Mouse (Mus musculus): Measurements from ENCODE around the gene Rnf40. TPM values are rescaled to one million over a fixed set of nuclear protein-coding genes. Genes with fewer than 3 reads are reported as not detected.

Rnf40 gene
- polyA plus RNA-seq, 1 experiment from 2014 or later: 51.1 TPM

- Histone ChIP-seq H3K4me2 (ENCODE audit: low read depth, low read length) (no peak overlapping the region), H3K27ac (ENCODE audit: low read length) (no peak overlapping the region), H3K27me3 (ENCODE audit: control insufficient read depth, insufficient read depth, low read depth, low read length) (no peaks in the 10 kb centered on the region), H3K9me3 (ENCODE audit: control insufficient read depth, low read length) (no peaks in the 10 kb centered on the region), H3K4me3 (ENCODE audit: low read length) (no peak overlapping the region), H3K36me3 (ENCODE audit: control insufficient read depth, insufficient read depth, low read length) (peaks cover 68% of the 10 kb centered on the region), H3K4me1 (replicated peaks; ENCODE audit: control insufficient read depth, insufficient read depth, low read length) (no peaks in the 10 kb centered on the region), H3K9ac (ENCODE audit: low read length) (no peak overlapping the region)
- ATAC-seq (ENCODE audit: low read depth): no peak
- WGBS: 94% methylated on average over 17 of the region's 17 CpGs
Measured at GRCm38 (mm10) chr7:127596747-127597146, 8.2 kb downstream of the Rnf40 start.

GRCm38 (mm10) chr7:127600612-127601011 lies 12.0 kb downstream of the Rnf40 start:
- H3K9ac ChIP-seq (ENCODE audit: low read length): no peak overlapping the region
- no peak for ATAC-seq (ENCODE audit: low read depth)
- H3K4me3 ChIP-seq (ENCODE audit: low read length): no peak overlapping the region
- H3K27me3 ChIP-seq (ENCODE audit: control insufficient read depth, insufficient read depth, low read depth, low read length): no peaks in the 10 kb centered on the region
- no peaks in the 10 kb centered on the region for H3K9me3 ChIP-seq (ENCODE audit: control insufficient read depth, low read length)
- H3K36me3 ChIP-seq (ENCODE audit: control insufficient read depth, insufficient read depth, low read length): peaks cover 44% of the 10 kb centered on the region
- no peaks in the 10 kb centered on the region for H3K4me1 ChIP-seq (replicated peaks; ENCODE audit: control insufficient read depth, insufficient read depth, low read length)
- no peak overlapping the region for H3K27ac ChIP-seq (ENCODE audit: low read length)
- 88% methylated on average over 7 of the region's 7 CpGs for WGBS
- H3K4me2 ChIP-seq (ENCODE audit: low read depth, low read length): no peak overlapping the region

GRCm38 (mm10) chr7:127601735-127602134 lies 13.2 kb downstream of the Rnf40 start:
- ATAC-seq (ENCODE audit: low read depth): no peak
- no peak overlapping the region for H3K4me3 ChIP-seq (ENCODE audit: low read length)
- peaks cover 33% of the 10 kb centered on the region for H3K36me3 ChIP-seq (ENCODE audit: control insufficient read depth, insufficient read depth, low read length)
- no peak overlapping the region for H3K9ac ChIP-seq (ENCODE audit: low read length)
- H3K27ac ChIP-seq (ENCODE audit: low read length): no peak overlapping the region
- 82% methylated on average over 4 of the region's 4 CpGs for WGBS
- no peak overlapping the region for H3K4me2 ChIP-seq (ENCODE audit: low read depth, low read length)
- no peaks in the 10 kb centered on the region for H3K27me3 ChIP-seq (ENCODE audit: control insufficient read depth, insufficient read depth, low read depth, low read length)
- no peaks in the 10 kb centered on the region; the same call in 1 of the 2 replicates for H3K4me1 ChIP-seq (replicated peaks; ENCODE audit: control insufficient read depth, insufficient read depth, low read length)
- H3K9me3 ChIP-seq (ENCODE audit: control insufficient read depth, low read length): no peaks in the 10 kb centered on the region

- no peak overlapping the region for H3K27ac ChIP-seq (ENCODE audit: low read length)
- H3K9ac ChIP-seq (ENCODE audit: low read length): no peak overlapping the region
- 91% methylated on average over 2 of the region's 2 CpGs for WGBS
- no peak for ATAC-seq (ENCODE audit: low read depth)
- H3K27me3 ChIP-seq (ENCODE audit: control insufficient read depth, insufficient read depth, low read depth, low read length): no peaks in the 10 kb centered on the region
- H3K4me2 ChIP-seq (ENCODE audit: low read depth, low read length): no peak overlapping the region
- no peaks in the 10 kb centered on the region for H3K9me3 ChIP-seq (ENCODE audit: control insufficient read depth, low read length)
- H3K4me3 ChIP-seq (ENCODE audit: low read length): no peak overlapping the region
- peaks cover 29% of the 10 kb centered on the region for H3K36me3 ChIP-seq (ENCODE audit: control insufficient read depth, insufficient read depth, low read length)
- H3K4me1 ChIP-seq (replicated peaks; ENCODE audit: control insufficient read depth, insufficient read depth, low read length): peaks cover 2% of the 10 kb centered on the region; the same call in 1 of the 2 replicates
Measured at GRCm38 (mm10) chr7:127602903-127603302, 14.3 kb downstream of the Rnf40 start.

GRCm38 (mm10) chr7:127604256-127604655 lies 15.7 kb downstream of the Rnf40 start:
- 84% methylated on average over 10 of the region's 10 CpGs for WGBS

GRCm38 (mm10) chr7:127607150-127607549 lies 18.6 kb downstream of the Rnf40 start:
- Histone ChIP-seq H3K27me3 (ENCODE audit: control insufficient read depth, insufficient read depth, low read depth, low read length) (no peaks in the 10 kb centered on the region), H3K9me3 (ENCODE audit: control insufficient read depth, low read length) (peaks cover 9% of the 10 kb centered on the region), H3K4me3 (ENCODE audit: low read length) (no peak overlapping the region), H3K9ac (ENCODE audit: low read length) (no peak overlapping the region), H3K36me3 (ENCODE audit: control insufficient read depth, insufficient read depth, low read length) (peaks cover 45% of the 10 kb centered on the region), H3K4me1 (replicated peaks; ENCODE audit: control insufficient read depth, insufficient read depth, low read length) (peaks cover 2% of the 10 kb centered on the region; the same call in 1 of the 2 replicates), H3K4me2 (ENCODE audit: low read depth, low read length) (no peak overlapping the region), H3K27ac (ENCODE audit: low read length) (no peak overlapping the region)
- 60% methylated on average over 6 of the region's 6 CpGs for WGBS
- peak; percentile 73 for ATAC-seq (ENCODE audit: low read depth)

More at GRCm38 (mm10) chr7:127604256-127604655, 15.7 kb downstream of the Rnf40 start:
- peaks cover 35% of the 10 kb centered on the region for H3K36me3 ChIP-seq (ENCODE audit: control insufficient read depth, insufficient read depth, low read length)
- no peak overlapping the region for H3K4me2 ChIP-seq (ENCODE audit: low read depth, low read length)
- H3K27me3 ChIP-seq (ENCODE audit: control insufficient read depth, insufficient read depth, low read depth, low read length): no peaks in the 10 kb centered on the region
- H3K9me3 ChIP-seq (ENCODE audit: control insufficient read depth, low read length): no peaks in the 10 kb centered on the region
- H3K4me3 ChIP-seq (ENCODE audit: low read length): no peak overlapping the region
- H3K9ac ChIP-seq (ENCODE audit: low read length): no peak overlapping the region
- H3K27ac ChIP-seq (ENCODE audit: low read length): no peak overlapping the region
- peaks cover 2% of the 10 kb centered on the region; the same call in 1 of the 2 replicates for H3K4me1 ChIP-seq (replicated peaks; ENCODE audit: control insufficient read depth, insufficient read depth, low read length)
- ATAC-seq (ENCODE audit: low read depth): no peak

GRCm38 (mm10) chr7:127611011-127611410 lies 22.4 kb downstream of the Rnf40 start:
- Histone ChIP-seq H3K4me1 (replicated peaks; ENCODE audit: control insufficient read depth, insufficient read depth, low read length) (peaks cover 14% of the 10 kb centered on the region), H3K4me3 (ENCODE audit: low read length) (no peak overlapping the region), H3K27me3 (ENCODE audit: control insufficient read depth, insufficient read depth, low read depth, low read length) (no peaks in the 10 kb centered on the region), H3K4me2 (ENCODE audit: low read depth, low read length) (no peak overlapping the region), H3K36me3 (ENCODE audit: control insufficient read depth, insufficient read depth, low read length) (peaks cover 38% of the 10 kb centered on the region), H3K9ac (ENCODE audit: low read length) (no peak overlapping the region), H3K27ac (ENCODE audit: low read length) (no peak overlapping the region), H3K9me3 (ENCODE audit: control insufficient read depth, low read length) (peaks cover 10% of the 10 kb centered on the region)
- no peak for ATAC-seq (ENCODE audit: low read depth)
- 95% methylated on average over 29 of the region's 29 CpGs for WGBS

GRCm38 (mm10) chr7:127611561-127611960 lies 23.0 kb downstream of the Rnf40 start:
- Histone ChIP-seq H3K27ac (ENCODE audit: low read length) (no peak overlapping the region), H3K4me3 (ENCODE audit: low read length) (no peak overlapping the region), H3K9me3 (ENCODE audit: control insufficient read depth, low read length) (peaks cover 10% of the 10 kb centered on the region), H3K4me1 (replicated peaks; ENCODE audit: control insufficient read depth, insufficient read depth, low read length) (peaks cover 18% of the 10 kb centered on the region), H3K36me3 (ENCODE audit: control insufficient read depth, insufficient read depth, low read length) (peaks cover 38% of the 10 kb centered on the region), H3K4me2 (ENCODE audit: low read depth, low read length) (no peak overlapping the region), H3K27me3 (ENCODE audit: control insufficient read depth, insufficient read depth, low read depth, low read length) (no peaks in the 10 kb centered on the region), H3K9ac (ENCODE audit: low read length) (no peak overlapping the region)
- no peak for ATAC-seq (ENCODE audit: low read depth)
- WGBS: 95% methylated on average over 26 of the region's 26 CpGs

GRCm38 (mm10) chr7:127613501-127613900 lies 24.9 kb downstream of the Rnf40 start:
- 74% methylated on average over 8 of the region's 8 CpGs for WGBS
- ATAC-seq (ENCODE audit: low read depth): no peak
- peaks cover 35% of the 10 kb centered on the region for H3K36me3 ChIP-seq (ENCODE audit: control insufficient read depth, insufficient read depth, low read length)

GRCm38 (mm10) chr7:127614091-127614490 lies 25.5 kb downstream of the Rnf40 start:
- peaks cover 15% of the 10 kb centered on the region for H3K4me1 ChIP-seq (replicated peaks; ENCODE audit: control insufficient read depth, insufficient read depth, low read length)
- H3K27ac ChIP-seq (ENCODE audit: low read length): peak overlapping the region; percentile 88; the same call in 1 of the 2 replicates
- WGBS: 16% methylated on average over 8 of the region's 8 CpGs

More at GRCm38 (mm10) chr7:127613501-127613900, 24.9 kb downstream of the Rnf40 start:
- H3K27ac ChIP-seq (ENCODE audit: low read length): no peak overlapping the region
- no peak overlapping the region for H3K4me3 ChIP-seq (ENCODE audit: low read length)
- peak overlapping the region; percentile 99 for H3K9ac ChIP-seq (ENCODE audit: low read length)
- peaks cover 10% of the 10 kb centered on the region for H3K9me3 ChIP-seq (ENCODE audit: control insufficient read depth, low read length)
- no peaks in the 10 kb centered on the region for H3K27me3 ChIP-seq (ENCODE audit: control insufficient read depth, insufficient read depth, low read depth, low read length)
- H3K4me1 ChIP-seq (replicated peaks; ENCODE audit: control insufficient read depth, insufficient read depth, low read length): peaks cover 15% of the 10 kb centered on the region
- peak overlapping the region; percentile 89 for H3K4me2 ChIP-seq (ENCODE audit: low read depth, low read length)

More at GRCm38 (mm10) chr7:127614091-127614490, 25.5 kb downstream of the Rnf40 start:
- peak overlapping the region; percentile 99 for H3K9ac ChIP-seq (ENCODE audit: low read length)
- H3K4me2 ChIP-seq (ENCODE audit: low read depth, low read length): peak overlapping the region; percentile 89
- peaks cover 33% of the 10 kb centered on the region for H3K36me3 ChIP-seq (ENCODE audit: control insufficient read depth, insufficient read depth, low read length)
- peaks cover 10% of the 10 kb centered on the region for H3K9me3 ChIP-seq (ENCODE audit: control insufficient read depth, low read length)
- no peaks in the 10 kb centered on the region for H3K27me3 ChIP-seq (ENCODE audit: control insufficient read depth, insufficient read depth, low read depth, low read length)
- no peak for ATAC-seq (ENCODE audit: low read depth)
- peak overlapping the region; percentile 100 for H3K4me3 ChIP-seq (ENCODE audit: low read length)
